Comparison of ENCODE assay signal across 16 mouse cellular contexts in genomic region chr13:28820868-28821533, GRCm38 (mm10).
"Had no signal": no experiment of that assay in that cellular context is flagged by ENCODE, and none has a peak within 500 bp of the region (broad histone marks: within the 10 kb centered on the region; RNA-seq: fewer than 3 reads in every experiment).

No protein-coding gene starts in this region.

- H3K27me3 ChIP-seq: kidney, embryonic 15.5 days; limb, embryonic 12.5 days; limb, embryonic 15.5 days; midbrain, embryonic 13.5 days had no signal

- H3K4me2 ChIP-seq: kidney, embryonic 15.5 days; limb, embryonic 12.5 days; limb, embryonic 15.5 days; liver, embryonic 11.5 days; lung, embryonic 14.5 days; midbrain, embryonic 13.5 days had no signal

- H3K9me3 ChIP-seq: kidney, embryonic 15.5 days; limb, embryonic 12.5 days; limb, embryonic 15.5 days; midbrain, embryonic 13.5 days had no signal

- H3K36me3 ChIP-seq: kidney, embryonic 15.5 days; limb, embryonic 15.5 days; midbrain, embryonic 13.5 days had no signal

- H3K4me1 ChIP-seq: limb, embryonic 15.5 days had no signal

- H3K9ac ChIP-seq: kidney, embryonic 15.5 days; limb, embryonic 12.5 days; limb, embryonic 15.5 days; liver, embryonic 14.5 days; liver, postnatal 0 days; lung, embryonic 14.5 days; midbrain, embryonic 13.5 days had no signal

- H3K27ac ChIP-seq: kidney, embryonic 15.5 days; limb, embryonic 12.5 days; limb, embryonic 15.5 days; liver, embryonic 14.5 days; macrophage; midbrain, embryonic 13.5 days had no signal

- H3K4me3 ChIP-seq: kidney, embryonic 15.5 days; limb, embryonic 12.5 days; limb, embryonic 15.5 days; midbrain, embryonic 13.5 days had no signal

- DNase-seq: kidney, adult 8-10 months; kidney, postnatal 10 days; kidney, postnatal 36 days; left cerebral cortex, postnatal 4 days; liver, postnatal 0 days; lung, embryonic 14.5 days; thymus, adult 18-20 months; thymus, postnatal 14 days had no signal

- ATAC-seq: liver, postnatal 0 days; lung, postnatal 0 days; midbrain, embryonic 13.5 days had no signal
